Mouse (Mus musculus): ENCODE results near the gene Sema5a. TPM values are rescaled to one million over a fixed set of nuclear protein-coding genes. Genes with fewer than 3 reads are reported as not detected.

The Sema5a gene
- polyA plus RNA-seq, 1 experiment from 2014 or later = 8.9 TPM

GRCm38 (mm10) chr15:32257886-32258319, 13.3 kb downstream of the Sema5a start:
- ATAC-seq (ENCODE audit: low read depth) = no peak
- Histone ChIP-seq H3K4me3 (no peak overlapping the region), H3K27ac (replicated peaks) (no peak overlapping the region), H3K9ac (no peak overlapping the region), H3K27me3 (no peaks in the 10 kb centered on the region), H3K9me3 (no peaks in the 10 kb centered on the region), H3K4me2 (no peak overlapping the region), H3K36me3 (no peaks in the 10 kb centered on the region), H3K4me1 (replicated peaks) (peaks cover 22% of the 10 kb centered on the region)
- 46% methylated on average over 7 of the region's 7 CpGs for WGBS

GRCm38 (mm10) chr15:32259362-32260096, 14.9 kb downstream of the Sema5a start:
- Histone ChIP-seq H3K4me3 (no peak overlapping the region), H3K36me3 (no peaks in the 10 kb centered on the region), H3K9me3 (no peaks in the 10 kb centered on the region), H3K27me3 (no peaks in the 10 kb centered on the region), H3K9ac (no peak overlapping the region), H3K4me2 (no peak overlapping the region), H3K4me1 (replicated peaks) (peaks cover 22% of the 10 kb centered on the region), H3K27ac (replicated peaks) (no peak overlapping the region)
- no peak; the same call in 1 of the 2 replicates for ATAC-seq (ENCODE audit: low read depth)
- 46% methylated on average over 5 of the region's 5 CpGs for WGBS

- ATAC-seq (ENCODE audit: low read depth) = no peak
- H3K27me3 ChIP-seq = no peaks in the 10 kb centered on the region
- WGBS = 30% methylated on average over 5 of the region's 5 CpGs
These were observed 16.3 kb downstream of the Sema5a start for GRCm38 (mm10) chr15:32260942-32261341.

GRCm38 (mm10) chr15:32263651-32264050, 19.0 kb downstream of the Sema5a start:
- Histone ChIP-seq H3K9me3 (no peaks in the 10 kb centered on the region), H3K4me2 (no peak overlapping the region), H3K9ac (no peak overlapping the region), H3K36me3 (no peaks in the 10 kb centered on the region), H3K4me3 (no peak overlapping the region), H3K27me3 (no peaks in the 10 kb centered on the region), H3K4me1 (replicated peaks) (peaks cover 29% of the 10 kb centered on the region), H3K27ac (replicated peaks) (no peak overlapping the region)
- WGBS = 39% methylated on average over 3 of the region's 3 CpGs
- no peak for ATAC-seq (ENCODE audit: low read depth)

More at GRCm38 (mm10) chr15:32260942-32261341, 16.3 kb downstream of the Sema5a start:
- Histone ChIP-seq H3K36me3 (no peaks in the 10 kb centered on the region), H3K4me2 (no peak overlapping the region), H3K27ac (replicated peaks) (no peak overlapping the region), H3K4me1 (replicated peaks) (peaks cover 34% of the 10 kb centered on the region), H3K4me3 (no peak overlapping the region), H3K9me3 (no peaks in the 10 kb centered on the region), H3K9ac (no peak overlapping the region)

GRCm38 (mm10) chr15:32264822-32265377, 20.3 kb downstream of the Sema5a start:
- 81% methylated on average over 7 of the region's 7 CpGs for WGBS
- no peak overlapping the region for H3K9ac ChIP-seq
- no peak overlapping the region for H3K4me3 ChIP-seq
- peak overlapping the region; percentile 6; the same call in 1 of the 2 replicates for H3K27ac ChIP-seq (replicated peaks)
- H3K27me3 ChIP-seq = no peaks in the 10 kb centered on the region
- H3K36me3 ChIP-seq = no peaks in the 10 kb centered on the region
- no peaks in the 10 kb centered on the region for H3K9me3 ChIP-seq
- H3K4me2 ChIP-seq = no peak overlapping the region
- no peak for ATAC-seq (ENCODE audit: low read depth)
- peaks cover 29% of the 10 kb centered on the region for H3K4me1 ChIP-seq (replicated peaks)

- Histone ChIP-seq H3K36me3 (no peaks in the 10 kb centered on the region), H3K9ac (no peak overlapping the region), H3K4me3 (no peak overlapping the region), H3K27ac (replicated peaks) (no peak overlapping the region), H3K4me1 (replicated peaks) (peaks cover 29% of the 10 kb centered on the region), H3K27me3 (no peaks in the 10 kb centered on the region), H3K9me3 (no peaks in the 10 kb centered on the region), H3K4me2 (no peak overlapping the region)
- 62% methylated on average over 9 of the region's 9 CpGs for WGBS
- ATAC-seq (ENCODE audit: low read depth) = no peak; the same call in 1 of the 2 replicates
These were observed 20.8 kb downstream of the Sema5a start for GRCm38 (mm10) chr15:32265378-32265934.

GRCm38 (mm10) chr15:32266122-32266820, 21.7 kb downstream of the Sema5a start:
- Histone ChIP-seq H3K4me1 (replicated peaks) (peaks cover 21% of the 10 kb centered on the region; the same call in 1 of the 2 replicates), H3K9me3 (no peaks in the 10 kb centered on the region), H3K27me3 (no peaks in the 10 kb centered on the region), H3K27ac (replicated peaks) (no peak overlapping the region), H3K36me3 (no peaks in the 10 kb centered on the region), H3K4me2 (no peak overlapping the region), H3K4me3 (no peak overlapping the region), H3K9ac (no peak overlapping the region)
- WGBS = 84% methylated on average over 15 of the region's 15 CpGs
- no peak; the same call in 1 of the 2 replicates for ATAC-seq (ENCODE audit: low read depth)

- WGBS = 57% methylated on average over 2 of the region's 2 CpGs
- no peak for ATAC-seq (ENCODE audit: low read depth)
- Histone ChIP-seq H3K4me1 (replicated peaks) (peaks cover 12% of the 10 kb centered on the region; the same call in 1 of the 2 replicates), H3K27me3 (no peaks in the 10 kb centered on the region), H3K36me3 (no peaks in the 10 kb centered on the region), H3K4me2 (no peak overlapping the region), H3K27ac (replicated peaks) (no peak overlapping the region), H3K4me3 (no peak overlapping the region), H3K9me3 (no peaks in the 10 kb centered on the region), H3K9ac (no peak overlapping the region)
These were observed 25.5 kb downstream of the Sema5a start for GRCm38 (mm10) chr15:32270106-32270505.

GRCm38 (mm10) chr15:32273925-32274324, 29.3 kb downstream of the Sema5a start:
- no peaks in the 10 kb centered on the region for H3K9me3 ChIP-seq
- H3K4me2 ChIP-seq = no peak overlapping the region
- no peaks in the 10 kb centered on the region for H3K27me3 ChIP-seq
- no peak overlapping the region for H3K4me3 ChIP-seq
- WGBS = 87% methylated on average over 6 of the region's 6 CpGs
- no peak for ATAC-seq (ENCODE audit: low read depth)
- H3K4me1 ChIP-seq (replicated peaks) = peaks cover 7% of the 10 kb centered on the region
- no peaks in the 10 kb centered on the region for H3K36me3 ChIP-seq
- no peak overlapping the region for H3K27ac ChIP-seq (replicated peaks)
- no peak overlapping the region for H3K9ac ChIP-seq

- 87% methylated on average over 5 of the region's 5 CpGs for WGBS
- Histone ChIP-seq H3K4me3 (no peak overlapping the region), H3K36me3 (no peaks in the 10 kb centered on the region), H3K27me3 (no peaks in the 10 kb centered on the region), H3K9me3 (no peaks in the 10 kb centered on the region), H3K4me2 (no peak overlapping the region), H3K9ac (no peak overlapping the region), H3K27ac (replicated peaks) (no peak overlapping the region), H3K4me1 (replicated peaks) (peaks cover 10% of the 10 kb centered on the region)
- no peak for ATAC-seq (ENCODE audit: low read depth)
These were observed 30.4 kb downstream of the Sema5a start for GRCm38 (mm10) chr15:32275020-32275419.

- Histone ChIP-seq H3K9me3 (no peaks in the 10 kb centered on the region), H3K27ac (replicated peaks) (no peak overlapping the region), H3K4me3 (no peak overlapping the region), H3K27me3 (no peaks in the 10 kb centered on the region), H3K4me2 (no peak overlapping the region), H3K9ac (no peak overlapping the region), H3K36me3 (no peaks in the 10 kb centered on the region), H3K4me1 (replicated peaks) (peaks cover 10% of the 10 kb centered on the region)
- WGBS = 14% methylated on average over 2 of the region's 2 CpGs
- no peak for ATAC-seq (ENCODE audit: low read depth)
These were observed 34.0 kb downstream of the Sema5a start for GRCm38 (mm10) chr15:32278600-32278999.

GRCm38 (mm10) chr15:32281374-32281773, 36.8 kb downstream of the Sema5a start:
- Histone ChIP-seq H3K27ac (replicated peaks) (no peak overlapping the region), H3K9me3 (no peaks in the 10 kb centered on the region), H3K4me3 (no peak overlapping the region), H3K4me1 (replicated peaks) (peaks cover 10% of the 10 kb centered on the region), H3K36me3 (no peaks in the 10 kb centered on the region), H3K9ac (no peak overlapping the region), H3K4me2 (no peak overlapping the region), H3K27me3 (no peaks in the 10 kb centered on the region)
- ATAC-seq (ENCODE audit: low read depth) = no peak
- WGBS = 84% methylated on average over 4 of the region's 4 CpGs

Data from neural tube, embryonic 13.5 days (tissue).